Mouse (Mus musculus) forebrain, embryonic 15.5 days (tissue): Measurements from ENCODE around the gene Car5a. TPM values are rescaled to one million over a fixed set of nuclear protein-coding genes. Genes with fewer than 3 reads are reported as not detected.

ENCODE experiments used
- ATAC-seq: fragments of 200-750 bp; cut with Nextera tagmentation; replicated peaks from 2 replicates; pipeline ENCODE4 v1.8.0; 2017; ENCODE audit warnings: mild to moderate bottlenecking, moderate TSS enrichment, moderate library complexity
- H3K27ac ChIP-seq: fragments of 300-500 bp; sonication (generic); replicated peaks from 2 replicates; pipeline ENCODE4 v1.5.1; 2015; ENCODE audit warnings: mild to moderate bottlenecking, inconsistent platforms
- H3K27me3 ChIP-seq: fragments of 300-500 bp; sonication (generic); 2 replicates; pipeline ENCODE4 v1.6.1; 2015; ENCODE audit warnings: inconsistent platforms
- H3K36me3 ChIP-seq: fragments of 300-500 bp; sonication (generic); 2 replicates; pipeline ENCODE4 v1.6.1; 2015; ENCODE audit warnings: mild to moderate bottlenecking, inconsistent platforms
- H3K4me1 ChIP-seq: fragments of 300-500 bp; sonication (generic); 2 replicates; pipeline ENCODE4 v1.6.1; 2015; ENCODE audit warnings: inconsistent platforms
- H3K4me2 ChIP-seq: fragments of 300-500 bp; sonication (generic); replicated peaks from 2 replicates; pipeline ENCODE4 v1.6.1; 2015; ENCODE audit warnings: mild to moderate bottlenecking, inconsistent platforms
- H3K4me3 ChIP-seq: fragments of 300-500 bp; sonication (generic); 2 replicates; pipeline ENCODE4 v1.5.1; 2015; ENCODE audit warnings: mild to moderate bottlenecking, inconsistent platforms
- H3K9ac ChIP-seq: fragments of 300-500 bp; sonication (generic); replicated peaks from 2 replicates; pipeline ENCODE4 v1.6.1; 2015; ENCODE audit warnings: mild to moderate bottlenecking, inconsistent platforms
- H3K9me3 ChIP-seq: fragments of 300-500 bp; sonication (generic); 2 replicates; pipeline ENCODE4 v1.6.1; 2016; ENCODE audit warnings: inconsistent platforms
- WGBS: fragments of 180-500 bp; shearing (Covaris S2); methylation state at CpG from one replicate; pipeline ENCODE4 v1.1.7; 2015; ENCODE audit warnings: mixed read lengths; 5-methylcytosine and 5-hydroxymethylcytosine counted together
- microRNA-seq: library from miRNA; unstranded; fragments of <30 nt; microRNA quantifications from one replicate; pipeline ENCODE4, GENCODE M21; 2016
- polyA plus RNA-seq: library from polyadenylated mRNA; unstranded; fragments of >200 nt; fragmentation: Nextera tagmentation; extraction: Ambion mirVana; gene quantifications from 2 replicates; pipeline ENCODE4 v1.2.1, GENCODE M21; 2015

The Car5a gene
- polyA plus RNA-seq, 1 experiment from 2014 or later, result 0.43 TPM

GRCm38 (mm10) chr8:121868196-121868595 is 76.5 kb downstream of the Car5a start:
- H3K4me1 ChIP-seq, result 0 out of 2 replicates have a peak, but pooled peaks cover 4% of the 10 kb centered on the region
- no peak for ATAC-seq
- no peak overlapping the region for H3K9ac ChIP-seq
- no peaks in the 10 kb centered on the region for H3K9me3 ChIP-seq
- no peak overlapping the region for H3K4me2 ChIP-seq
- H3K4me3 ChIP-seq, result no peak overlapping the region
- no peaks in the 10 kb centered on the region for H3K36me3 ChIP-seq
- H3K27ac ChIP-seq, result no peak overlapping the region
- H3K27me3 ChIP-seq, result no peaks in the 10 kb centered on the region
- WGBS, result 90% methylated on average over 5 of the region's 5 CpGs

Small RNA genes lying within 50 kb of the gene (microRNA-seq; reads per million reads assigned to microRNA genes)
- gene Mir7237, result 1.1 reads per million

Other genes starting within 250 kb of the Car5a start
- 79.9 and 82.5 TPM in 2 replicates for gene Jph3, start 215.3 kb downstream of the Car5a start, polyA plus RNA-seq
- 45.6 and 46.2 TPM in 2 replicates for gene Klhdc4, start 115.3 kb downstream of the Car5a start, polyA plus RNA-seq
- gene Slc7a5, start 37.2 kb downstream of the Car5a start, polyA plus RNA-seq, result 39.2 and 45.8 TPM in 2 replicates
- gene Banp, start 4.8 kb upstream of the Car5a start, polyA plus RNA-seq, result 64.8 and 65.3 TPM in 2 replicates